ENCODE assay signal across 1 mouse cellular context in the genomic region with DNA sequence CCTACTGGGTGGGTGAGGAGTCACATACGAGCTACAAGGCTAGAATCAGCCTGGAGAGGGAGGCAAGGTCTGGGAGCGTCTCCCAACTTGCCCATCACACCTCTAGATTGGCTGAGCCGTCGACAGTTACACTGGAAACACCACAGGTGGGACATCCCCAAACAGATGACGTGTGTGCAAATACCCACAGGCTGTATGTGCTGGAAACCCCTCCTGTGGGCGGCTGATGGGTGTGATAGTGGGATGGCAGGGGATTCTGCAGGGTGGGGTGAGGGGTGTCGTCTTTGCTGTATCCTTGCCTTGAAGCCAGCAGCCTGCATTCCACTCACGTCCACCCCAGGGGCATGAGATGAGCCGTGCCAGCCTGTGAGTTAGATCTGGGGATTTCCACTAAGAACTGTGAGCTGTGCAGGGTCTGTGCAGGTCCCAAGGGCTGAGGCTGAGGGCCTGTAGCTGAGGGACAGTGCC.
TF ChIP-seq lines count a peak whose summit lies in the region.

No protein-coding gene starts in this region.

TF ChIP-seq in CH12.LX, 34 proteins besides CTCF, POLR2A, EP300 and RAD21:
- TF ChIP-seq MAX (IDR thresholded peaks at IDR 0.05; ENCODE audit: low read length) = peak; percentile 24; the same call in 1 of the 2 replicates
- no peak for TF ChIP-seq ELF1 (IDR thresholded peaks at IDR 0.05; ENCODE audit: low read depth, low read length)
- TF ChIP-seq UBTF (IDR thresholded peaks at IDR 0.05; ENCODE audit: low read depth, low read length) = no peak
- no peak for TF ChIP-seq MAZ (IDR thresholded peaks at IDR 0.05; ENCODE audit: low read depth, low read length)
- peak; percentile 69; the same call in 1 of the 2 replicates for TF ChIP-seq IRF4 (IDR thresholded peaks at IDR 0.05; ENCODE audit: low read depth, low read length)
- TF ChIP-seq TCF12 (IDR thresholded peaks at IDR 0.05; ENCODE audit: low read depth, low read length) = peak; percentile 59; the same call in 1 of the 2 replicates
- no peak for TF ChIP-seq GABPA (IDR thresholded peaks at IDR 0.05; ENCODE audit: insufficient replicate concordance, low read depth, low read length)
- no peak for TF ChIP-seq SMC3 (IDR thresholded peaks at IDR 0.05; ENCODE audit: low read depth, low read length)
- peak; percentile 83 for TF ChIP-seq ETS1 (conservative IDR thresholded peaks at IDR 0.05; ENCODE audit: low read depth, low read length)
- TF ChIP-seq NRF1 (IDR thresholded peaks at IDR 0.05; ENCODE audit: low read depth, low read length) = peak; percentile 22; the same call in 1 of the 2 replicates
- no peak for TF ChIP-seq USF2 (conservative IDR thresholded peaks at IDR 0.05; ENCODE audit: low read depth, low read length)
- peak; percentile 64; the same call in 1 of the 2 replicates for TF ChIP-seq BHLHE40 (IDR thresholded peaks at IDR 0.05; ENCODE audit: low read depth, low read length)
- TF ChIP-seq TBP (conservative IDR thresholded peaks at IDR 0.05; ENCODE audit: low read depth, low read length) = no peak; the same call in 1 of the 2 replicates
